Mouse (Mus musculus) stomach, postnatal 0 days (tissue): ENCODE measurements around the gene 1110002E22Rik. TPM values are rescaled to one million over a fixed set of nuclear protein-coding genes. Genes with fewer than 3 reads are reported as not detected.

ENCODE experiments used
- ATAC-seq: fragments of 200-750 bp; cut with Nextera tagmentation; 2 replicates; pipeline ENCODE4 v1.8.0; 2017; ENCODE audit not compliant: low FRiP score, low TSS enrichment
- DNase-seq: peaks from one replicate; pipeline ENCODE4 v3.0.0-alpha.2; 2016; ENCODE audit warnings: low spot score
- H3K27ac ChIP-seq: fragments of 300-500 bp; sonication (generic); replicated peaks from 2 replicates; pipeline ENCODE4 v1.5.1; 2014; ENCODE audit warnings: mild to moderate bottlenecking, control low read depth
- H3K27me3 ChIP-seq: fragments of 300-500 bp; sonication (generic); 2 replicates; pipeline ENCODE4 v1.6.1; 2014; ENCODE audit warnings: low read length; ENCODE audit not compliant: control insufficient read depth, insufficient read depth
- H3K36me3 ChIP-seq: fragments of 300-500 bp; sonication (generic); 2 replicates; pipeline ENCODE4 v1.6.1; 2014; ENCODE audit warnings: low read length, mixed read lengths; ENCODE audit not compliant: control insufficient read depth, insufficient read depth
- H3K4me1 ChIP-seq: fragments of 300-500 bp; sonication (generic); replicated peaks from 2 replicates; pipeline ENCODE4 v1.6.1; 2014; ENCODE audit warnings: antibody characterized with exemption; ENCODE audit not compliant: control insufficient read depth, insufficient read depth
- H3K4me2 ChIP-seq: fragments of 300-500 bp; sonication (generic); replicated peaks from 2 replicates; pipeline ENCODE4 v1.6.1; 2014; ENCODE audit warnings: low read depth, mild to moderate bottlenecking, control low read depth, moderate library complexity
- H3K4me3 ChIP-seq: fragments of 300-500 bp; sonication (generic); 2 replicates; pipeline ENCODE4 v1.5.1; 2014; ENCODE audit warnings: low read depth, low read length, control low read depth
- H3K9ac ChIP-seq: fragments of 300-500 bp; sonication (generic); 2 replicates; pipeline ENCODE4 v1.6.1; 2014; ENCODE audit warnings: mild to moderate bottlenecking, low read length, control low read depth, mixed read lengths
- H3K9me3 ChIP-seq: fragments of 300-500 bp; sonication (generic); 2 replicates; pipeline ENCODE4 v1.6.1; 2016; ENCODE audit warnings: low read length; ENCODE audit not compliant: control insufficient read depth
- CTCF ChIP-seq: IDR thresholded peaks from 2 replicates; pipeline ENCODE4 v1.5.1; 2016; ENCODE audit warnings: antibody characterized with exemption, low read depth, mild to moderate bottlenecking, moderate library complexity
- EP300 ChIP-seq: optimal IDR thresholded peaks from 2 replicates; pipeline ENCODE3; 2016; ENCODE audit warnings: antibody characterized with exemption
- WGBS: fragments of 180-500 bp; shearing (Covaris S2); extraction: QIAGEN DNeasy Blood & Tissue Kit; methylation state at CpG from one replicate; pipeline ENCODE4 v1.1.7; 2014; 5-methylcytosine and 5-hydroxymethylcytosine counted together
- polyA plus RNA-seq: library from polyadenylated mRNA; unstranded; fragments of >200 nt; fragmentation: Nextera tagmentation; extraction: Ambion mirVana; gene quantifications from 2 replicates; pipeline ENCODE4 v1.2.1, GENCODE M21; 2015

1110002E22Rik gene
- polyA plus RNA-seq, 1 experiment from 2014 or later = 0.04 TPM

DNA sequence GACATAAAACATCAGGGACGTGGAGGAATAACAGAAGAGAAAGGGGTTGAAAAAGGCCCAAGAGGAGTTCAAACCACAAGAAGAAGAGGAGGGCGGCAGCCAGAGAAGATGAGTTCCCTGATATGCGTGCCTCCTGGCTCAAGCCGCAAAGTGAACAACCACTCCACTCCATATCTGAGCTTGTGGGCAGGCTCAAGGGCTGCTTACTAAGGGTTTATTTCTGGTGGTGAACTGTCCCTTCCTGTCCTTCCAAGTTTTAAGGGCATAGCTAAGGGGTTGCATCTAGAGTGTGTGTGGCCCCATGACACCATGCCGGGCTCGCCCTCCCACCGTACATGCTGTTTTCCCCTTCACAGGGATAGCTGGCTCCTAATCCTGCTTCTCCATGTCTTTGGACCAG, 4.4 kb upstream of the 1110002E22Rik start:
- Histone ChIP-seq H3K36me3 (no peaks in the 10 kb centered on the region), H3K9me3 (no peaks in the 10 kb centered on the region), H3K27ac (no peak overlapping the region), H3K4me3 (no peak overlapping the region), H3K9ac (no peak overlapping the region), H3K4me1 (no peaks in the 10 kb centered on the region), H3K27me3 (no peaks in the 10 kb centered on the region), H3K4me2 (no peak overlapping the region)
- DNase-seq (no peak), ATAC-seq (no peak)
- 96% methylated on average over 7 of the region's 7 CpGs for WGBS
- TF ChIP-seq CTCF (no peak), EP300 (no peak)

DNA sequence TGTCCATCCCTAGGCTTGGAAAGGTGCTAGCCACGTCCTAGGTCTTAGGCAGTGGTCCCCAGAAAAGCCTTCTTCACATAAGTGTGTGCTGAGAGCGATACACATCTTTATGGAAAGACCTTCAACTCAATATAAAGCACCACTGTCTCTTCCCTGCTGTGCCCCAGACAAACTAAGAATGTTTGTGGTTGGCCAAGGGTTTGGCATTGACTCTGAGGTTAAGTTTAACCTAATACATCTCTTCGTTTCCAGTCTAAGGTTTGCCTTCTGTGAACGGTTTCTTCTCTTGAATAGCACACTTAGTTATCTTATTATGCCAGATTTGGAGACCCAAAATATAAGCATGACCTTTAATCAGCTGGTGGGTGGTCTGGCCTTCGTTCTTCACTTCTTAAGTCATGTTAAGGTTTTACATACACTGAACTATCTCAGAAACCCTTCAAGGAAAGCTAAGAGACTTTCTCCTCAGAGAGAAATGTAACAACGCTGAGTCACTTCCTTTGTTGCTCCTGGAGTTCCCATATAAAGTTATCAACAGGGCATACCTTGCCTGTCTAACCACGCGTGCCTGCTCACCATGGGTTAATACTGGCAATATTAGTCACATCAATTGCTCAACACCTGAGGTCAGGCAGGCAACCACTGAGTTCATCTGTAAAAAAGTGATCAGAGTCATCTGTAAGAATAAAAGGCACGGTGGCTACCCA, 3.5 kb upstream of the 1110002E22Rik start:
- ATAC-seq = no peak

DNA sequence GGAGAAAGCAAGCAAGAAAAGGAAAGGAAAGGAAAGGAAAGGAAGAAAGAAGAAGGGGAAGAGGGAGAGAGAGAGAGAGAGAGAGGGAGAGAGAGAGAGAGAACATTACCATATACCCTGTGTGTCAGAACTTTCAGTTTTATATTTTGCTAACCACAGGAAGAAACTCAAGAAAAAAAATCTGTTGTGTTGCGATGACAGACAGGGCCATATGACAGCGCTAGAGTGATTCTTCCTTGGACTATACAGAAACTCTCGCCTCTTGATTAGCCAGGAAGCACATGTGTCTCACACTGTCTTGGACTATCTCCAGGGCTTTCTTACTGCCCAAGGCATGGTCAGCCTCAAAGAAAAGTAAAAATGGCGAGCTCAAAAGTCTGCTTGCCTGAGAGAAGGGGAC, 2.2 kb upstream of the 1110002E22Rik start:
- H3K4me1 ChIP-seq = no peaks in the 10 kb centered on the region
- no peak for DNase-seq

More for the DNA sequence above, 3.5 kb upstream of the 1110002E22Rik start:
- Histone ChIP-seq H3K4me2 (no peak overlapping the region), H3K27ac (no peak overlapping the region), H3K27me3 (no peaks in the 10 kb centered on the region), H3K9me3 (no peaks in the 10 kb centered on the region), H3K4me1 (no peaks in the 10 kb centered on the region), H3K36me3 (no peaks in the 10 kb centered on the region), H3K9ac (no peak overlapping the region), H3K4me3 (no peak overlapping the region)
- DNase-seq = no peak
- TF ChIP-seq EP300 (no peak), CTCF (no peak)
- 74% methylated on average over 9 of the region's 9 CpGs for WGBS

DNA sequence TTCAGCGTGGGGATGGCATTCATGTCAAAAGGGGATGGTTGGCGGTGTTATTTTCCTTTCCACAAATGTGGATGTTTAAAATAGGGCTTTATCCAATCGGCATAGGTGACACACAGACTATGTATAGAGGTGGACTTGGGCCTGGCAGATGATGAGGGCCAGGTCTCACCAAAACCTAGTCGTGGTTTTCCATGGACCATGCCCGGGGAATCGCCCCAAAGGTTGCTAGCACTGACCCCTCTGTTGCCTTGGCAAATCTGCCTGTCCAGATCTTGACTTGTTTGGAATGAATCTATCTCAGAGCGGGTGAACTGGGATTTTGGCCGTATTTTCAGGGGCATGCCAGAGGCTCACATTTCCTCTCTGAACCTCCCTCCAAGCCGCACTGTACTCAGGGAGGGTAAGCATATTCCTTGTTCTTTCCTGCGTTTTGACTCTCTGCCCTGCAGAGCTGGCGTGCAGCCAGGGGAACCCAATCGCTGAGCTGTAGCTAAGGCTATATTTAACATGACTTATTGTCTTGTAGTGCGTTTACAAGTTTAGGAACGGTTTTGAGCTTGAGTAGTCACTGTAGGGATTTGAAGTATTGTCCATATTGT, 1.0 kb upstream of the 1110002E22Rik start:
- no peak overlapping the region for H3K4me3 ChIP-seq
- no peak overlapping the region for H3K9ac ChIP-seq
- H3K27me3 ChIP-seq = no peaks in the 10 kb centered on the region
- WGBS = 30% methylated on average over 14 of the region's 14 CpGs
- ATAC-seq (no peak), DNase-seq (peak; percentile 39)
- H3K9me3 ChIP-seq = no peaks in the 10 kb centered on the region
- TF ChIP-seq CTCF (no peak), EP300 (no peak)
- H3K36me3 ChIP-seq = no peaks in the 10 kb centered on the region
- H3K27ac ChIP-seq = no peak overlapping the region
- no peaks in the 10 kb centered on the region for H3K4me1 ChIP-seq
- H3K4me2 ChIP-seq = no peak overlapping the region

More for the DNA sequence above, 2.2 kb upstream of the 1110002E22Rik start:
- Histone ChIP-seq H3K27ac (no peak overlapping the region), H3K27me3 (no peaks in the 10 kb centered on the region), H3K9me3 (no peaks in the 10 kb centered on the region), H3K4me2 (no peak overlapping the region), H3K36me3 (no peaks in the 10 kb centered on the region), H3K9ac (no peak overlapping the region), H3K4me3 (no peak overlapping the region)
- 73% methylated on average over 4 of the region's 4 CpGs for WGBS
- ATAC-seq = no peak
- no peak for TF ChIP-seq EP300
- TF ChIP-seq CTCF = no peak

DNA sequence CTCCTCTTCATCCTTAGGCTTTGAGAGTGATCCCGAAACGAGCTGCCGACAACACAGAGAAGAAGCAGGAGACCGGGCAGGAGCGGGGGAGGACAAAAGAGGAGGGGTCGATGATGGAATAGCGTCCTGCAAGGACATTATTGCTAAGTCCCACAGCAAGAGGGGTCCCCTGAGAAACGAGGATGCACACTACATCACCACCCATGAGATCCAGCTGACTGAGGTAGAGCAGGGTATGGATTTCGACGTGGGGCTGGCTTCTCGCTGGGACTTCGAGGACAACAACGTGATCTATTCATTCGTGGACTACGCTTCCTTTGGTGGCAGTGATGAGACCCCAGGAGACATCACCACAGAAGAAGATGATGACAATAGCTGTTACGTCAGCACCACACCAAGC, 1.1 kb downstream of the 1110002E22Rik start:
- H3K9ac ChIP-seq = no peak overlapping the region
- H3K4me3 ChIP-seq = no peak overlapping the region

DNA sequence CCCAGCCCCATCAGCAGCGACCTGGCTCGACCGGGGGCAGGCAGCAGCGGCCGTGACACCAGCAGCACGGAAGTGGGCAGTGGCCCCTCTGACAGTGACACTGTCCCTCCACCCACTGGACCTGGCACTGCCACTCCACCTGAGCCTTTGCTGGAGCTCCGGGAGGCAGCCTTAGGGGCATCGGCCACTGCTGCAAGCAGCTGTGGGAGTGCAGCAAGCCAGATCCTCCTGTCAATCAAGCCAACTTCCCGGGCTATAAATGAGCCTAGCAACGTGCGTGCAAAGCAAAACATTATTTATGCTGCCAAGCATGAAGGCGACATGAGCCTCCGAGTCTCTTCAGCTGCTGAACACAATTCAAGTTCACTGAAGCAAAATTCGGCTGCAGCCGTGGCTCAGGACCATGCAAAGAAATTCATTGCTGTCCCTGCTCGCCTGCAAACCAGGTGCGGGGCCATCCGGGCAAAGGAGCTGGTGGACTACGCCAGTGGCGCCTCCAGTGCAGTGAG, 1.6 kb downstream of the 1110002E22Rik start:
- 81% methylated on average over 20 of the region's 20 CpGs for WGBS
- no peak overlapping the region for H3K4me2 ChIP-seq
- DNase-seq = no peak
- H3K27me3 ChIP-seq = no peaks in the 10 kb centered on the region
- H3K9ac ChIP-seq = no peak overlapping the region
- no peak for ATAC-seq
- no peaks in the 10 kb centered on the region for H3K9me3 ChIP-seq
- H3K4me1 ChIP-seq = no peaks in the 10 kb centered on the region
- H3K27ac ChIP-seq = no peak overlapping the region
- TF ChIP-seq EP300 (no peak), CTCF (no peak)
- H3K36me3 ChIP-seq = no peaks in the 10 kb centered on the region
- no peak overlapping the region for H3K4me3 ChIP-seq

More for the DNA sequence above, 1.1 kb downstream of the 1110002E22Rik start:
- WGBS = 92% methylated on average over 16 of the region's 16 CpGs
- Histone ChIP-seq H3K9me3 (no peaks in the 10 kb centered on the region), H3K27ac (no peak overlapping the region), H3K36me3 (no peaks in the 10 kb centered on the region), H3K27me3 (no peaks in the 10 kb centered on the region), H3K4me2 (no peak overlapping the region), H3K4me1 (no peaks in the 10 kb centered on the region)
- DNase-seq (no peak), ATAC-seq (no peak)
- TF ChIP-seq EP300 = no peak
- TF ChIP-seq CTCF = no peak
